Comparison of ENCODE assay signal across 18 mouse cellular contexts in genomic region chr4:55033452-55033851, GRCm38 (mm10).
DNase-seq lines count a peak whose midpoint lies in the region; ATAC-seq and TF ChIP-seq lines count a peak whose summit lies in the region.
"Had no signal": no experiment of that assay in that cellular context is flagged by ENCODE, and none has a peak within 500 bp of the region (broad histone marks: within the 10 kb centered on the region; RNA-seq: fewer than 3 reads in every experiment).

No protein-coding gene starts in this region.

- no peaks in the 10 kb centered on the region for H3K9me3 ChIP-seq in liver, embryonic 12.5 days (replicated peaks)
- H3K9me3 ChIP-seq in midbrain, embryonic 14.5 days (ENCODE audit: control insufficient read depth, low read length): no peaks in the 10 kb centered on the region
- H3K9me3 ChIP-seq in midbrain, embryonic 11.5 days (ENCODE audit: control insufficient read depth, low read length): no peaks in the 10 kb centered on the region
- H3K9me3 ChIP-seq in midbrain, postnatal 0 days (ENCODE audit: low read length): no peaks in the 10 kb centered on the region
- H3K9me3 ChIP-seq: embryonic facial prominence, embryonic 12.5 days; forebrain, embryonic 15.5 days; heart, embryonic 15.5 days; hindbrain, embryonic 15.5 days had no signal

- no peak for TF ChIP-seq CTCF in liver, adult 2 months (IDR thresholded peaks at IDR 0.05; ENCODE audit: low read depth, low read length)
- TF ChIP-seq CTCF in midbrain, postnatal 0 days (IDR thresholded peaks at IDR 0.05): no peak

- no peak overlapping the region for H3K4me3 ChIP-seq in liver, adult 2 months (ENCODE audit: insufficient read depth, low read depth, low read length)
- H3K4me3 ChIP-seq in liver, embryonic 12.5 days: no peak overlapping the region
- H3K4me3 ChIP-seq in midbrain, embryonic 14.5 days (replicated peaks; ENCODE audit: low read depth, low read length): no peak overlapping the region
- no peak overlapping the region for H3K4me3 ChIP-seq in midbrain, embryonic 11.5 days (ENCODE audit: low read depth, low read length)
- no peak overlapping the region for H3K4me3 ChIP-seq in midbrain, postnatal 0 days (ENCODE audit: low read depth, low read length)
- H3K4me3 ChIP-seq: embryonic facial prominence, embryonic 12.5 days; forebrain, embryonic 15.5 days; heart, embryonic 15.5 days; hindbrain, embryonic 15.5 days had no signal

- H3K36me3 ChIP-seq in liver, adult 2 months (ENCODE audit: control insufficient read depth, insufficient read depth, low read length): no peaks in the 10 kb centered on the region
- H3K36me3 ChIP-seq in liver, embryonic 12.5 days: no peaks in the 10 kb centered on the region
- peaks cover 48% of the 10 kb centered on the region for H3K36me3 ChIP-seq in midbrain, embryonic 14.5 days (ENCODE audit: control insufficient read depth, insufficient read depth, low read length)
- H3K36me3 ChIP-seq in midbrain, embryonic 11.5 days (ENCODE audit: control insufficient read depth, insufficient read depth, low read length): peaks cover 11% of the 10 kb centered on the region
- no peaks in the 10 kb centered on the region for H3K36me3 ChIP-seq in midbrain, postnatal 0 days (ENCODE audit: insufficient read depth, low read length)
- H3K36me3 ChIP-seq: heart, embryonic 15.5 days had no signal

- TF ChIP-seq POLR2A in liver, adult 2 months (IDR thresholded peaks at IDR 0.05; ENCODE audit: extremely low read depth, insufficient read depth, low read length): no peak

- peaks cover 8% of the 10 kb centered on the region; the same call in 1 of the 2 replicates for H3K4me1 ChIP-seq in liver, adult 2 months (ENCODE audit: control insufficient read depth, insufficient read depth, low read length)
- no peaks in the 10 kb centered on the region for H3K4me1 ChIP-seq in liver, embryonic 12.5 days
- no peaks in the 10 kb centered on the region for H3K4me1 ChIP-seq in midbrain, embryonic 14.5 days (ENCODE audit: control insufficient read depth, insufficient read depth, low read length)
- H3K4me1 ChIP-seq in midbrain, embryonic 11.5 days (ENCODE audit: control insufficient read depth, insufficient read depth, low read length): no peaks in the 10 kb centered on the region
- H3K4me1 ChIP-seq in midbrain, postnatal 0 days (ENCODE audit: insufficient read depth, low read length): no peaks in the 10 kb centered on the region

- no peaks in the 10 kb centered on the region for H3K79me2 ChIP-seq in liver, adult 2 months (ENCODE audit: control insufficient read depth, insufficient read depth, low read length)

- no peak for ATAC-seq in liver, embryonic 12.5 days
- ATAC-seq in midbrain, embryonic 14.5 days (ENCODE audit: low FRiP score, low TSS enrichment): no peak
- no peak for ATAC-seq in midbrain, embryonic 11.5 days (ENCODE audit: low FRiP score)
- ATAC-seq in midbrain, postnatal 0 days (ENCODE audit: low FRiP score): no peak
- ATAC-seq: forebrain, embryonic 15.5 days had no signal

- H3K4me2 ChIP-seq in liver, embryonic 12.5 days: no peak overlapping the region
- H3K4me2 ChIP-seq in midbrain, embryonic 14.5 days (ENCODE audit: low read length): no peak overlapping the region
- H3K4me2 ChIP-seq in midbrain, embryonic 11.5 days: no peak overlapping the region
- no peak overlapping the region for H3K4me2 ChIP-seq in midbrain, postnatal 0 days (ENCODE audit: low read depth, low read length, poor library complexity, severe bottlenecking)
- H3K4me2 ChIP-seq: embryonic facial prominence, embryonic 12.5 days; forebrain, embryonic 15.5 days; heart, embryonic 11.5 days; heart, embryonic 15.5 days; hindbrain, embryonic 15.5 days had no signal

- H3K27ac ChIP-seq in liver, adult 2 months (replicated peaks; ENCODE audit: insufficient read depth, low read depth, low read length): no peak overlapping the region
- no peak overlapping the region for H3K27ac ChIP-seq in liver, embryonic 12.5 days
- H3K27ac ChIP-seq in midbrain, embryonic 14.5 days (replicated peaks; ENCODE audit: low read depth, low read length): 0 out of 2 replicates have a peak overlapping the region, but pooled peaks have one; percentile 6
- no peak overlapping the region for H3K27ac ChIP-seq in midbrain, embryonic 11.5 days (ENCODE audit: low read depth, low read length)
- H3K27ac ChIP-seq in midbrain, postnatal 0 days (ENCODE audit: low read depth, low read length): 0 out of 2 replicates have a peak overlapping the region, but pooled peaks have one; percentile 26
- H3K27ac ChIP-seq: embryonic facial prominence, embryonic 12.5 days; forebrain, embryonic 15.5 days; heart, embryonic 15.5 days; hindbrain, embryonic 15.5 days had no signal

- H3K9ac ChIP-seq in liver, adult 2 months (ENCODE audit: low read depth, low read length): no peak overlapping the region
- no peak overlapping the region for H3K9ac ChIP-seq in liver, embryonic 12.5 days
- no peak overlapping the region for H3K9ac ChIP-seq in midbrain, embryonic 14.5 days (replicated peaks; ENCODE audit: low read length)
- H3K9ac ChIP-seq in midbrain, embryonic 11.5 days (ENCODE audit: low read length): no peak overlapping the region
- H3K9ac ChIP-seq in midbrain, postnatal 0 days (replicated peaks; ENCODE audit: low read length, poor library complexity, severe bottlenecking): no peak overlapping the region
- H3K9ac ChIP-seq: embryonic facial prominence, embryonic 12.5 days; forebrain, embryonic 15.5 days; heart, embryonic 15.5 days; hindbrain, embryonic 15.5 days had no signal

- H3K27me3 ChIP-seq in liver, adult 2 months (ENCODE audit: control insufficient read depth, insufficient read depth, low read length): no peaks in the 10 kb centered on the region
- H3K27me3 ChIP-seq in liver, embryonic 12.5 days (replicated peaks): no peaks in the 10 kb centered on the region
- H3K27me3 ChIP-seq in midbrain, embryonic 14.5 days (ENCODE audit: control insufficient read depth, insufficient read depth, low read length): no peaks in the 10 kb centered on the region
- no peaks in the 10 kb centered on the region for H3K27me3 ChIP-seq in midbrain, embryonic 11.5 days (ENCODE audit: control insufficient read depth, insufficient read depth, low read length)
- no peaks in the 10 kb centered on the region for H3K27me3 ChIP-seq in midbrain, postnatal 0 days (ENCODE audit: insufficient read depth, low read length)
- H3K27me3 ChIP-seq: embryonic facial prominence, embryonic 12.5 days; forebrain, embryonic 15.5 days; heart, embryonic 15.5 days; hindbrain, embryonic 15.5 days had no signal

- WGBS in liver, adult 2 months: 96% methylated on average over 6 of the region's 6 CpGs
- WGBS in liver, embryonic 12.5 days (ENCODE audit: insufficient replicate concordance): 75% methylated on average over 6 of the region's 6 CpGs
- WGBS in midbrain, embryonic 14.5 days: 79% methylated on average over 6 of the region's 6 CpGs
- WGBS in midbrain, embryonic 11.5 days: 83% methylated on average over 6 of the region's 6 CpGs
- WGBS in midbrain, postnatal 0 days: 77% methylated on average over 6 of the region's 6 CpGs

- peak; percentile 6 for DNase-seq in liver, adult 2 months (ENCODE audit: extremely low read depth, low read depth, low spot score)
- DNase-seq in midbrain, embryonic 14.5 days: no peak
- no peak for DNase-seq in midbrain, embryonic 11.5 days (ENCODE audit: low spot score, missing footprints)
- peak; percentile 41 for DNase-seq in R1 (ENCODE audit: low read depth, low spot score)
- DNase-seq in midbrain, postnatal 0 days (ENCODE audit: low spot score): no peak
- DNase-seq: adrenal gland, postnatal 10 days; cerebellum, adult 11-12 months; cerebellum, adult 9-10 months; cerebellum, postnatal 25 days; gastrocnemius, postnatal 36 days; heart, adult 18-20 months; heart, postnatal 14 days had no signal

Comparison
In these comparisons a context has a peak if more than half of its experiments do, and no peak if none do; other contexts are left out.
1. H3K27ac ChIP-seq: peak in midbrain, embryonic 14.5 days (single experiment) and midbrain, postnatal 0 days (single experiment); none in liver, adult 2 months (single experiment), liver, embryonic 12.5 days (single experiment) and midbrain, embryonic 11.5 days (single experiment).
2. DNase-seq: peak in liver, adult 2 months (single experiment) and R1 (single experiment); none in midbrain, embryonic 14.5 days (single experiment), midbrain, embryonic 11.5 days (single experiment) and midbrain, postnatal 0 days (single experiment).